Mouse (Mus musculus): ENCODE results near the gene Col6a3.

Col6a3 gene

GRCm38 (mm10) chr1:90723754-90724153 is 120.0 kb downstream of the Col6a3 start:
- no peak for DNase-seq (ENCODE audit: low read depth, low spot score)

DNA sequence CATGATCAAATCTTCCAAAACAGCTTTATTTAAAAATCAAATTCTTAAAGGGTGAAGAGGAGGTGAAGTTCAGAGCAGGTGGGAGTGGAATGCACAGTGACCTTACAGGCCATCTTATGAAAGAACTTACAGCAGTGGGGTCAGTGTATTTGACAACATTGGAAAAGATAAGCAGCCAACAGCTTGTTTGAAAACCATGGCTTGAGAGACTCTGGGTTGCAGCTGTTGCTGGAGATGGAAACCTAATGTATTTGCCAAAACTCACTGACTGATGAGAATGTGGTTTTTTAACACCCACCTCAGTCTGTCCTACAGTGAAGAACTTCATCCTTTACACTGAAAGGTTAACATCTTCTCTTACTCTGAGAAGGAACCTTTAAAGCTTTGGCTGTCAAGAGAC is 120.4 kb downstream of the Col6a3 start:
- DNase-seq (ENCODE audit: low read depth, low spot score) = no peak

GRCm38 (mm10) chr1:90722021-90722420 is 121.8 kb downstream of the Col6a3 start:
- no peak for DNase-seq (ENCODE audit: low read depth, low spot score)

GRCm38 (mm10) chr1:90720610-90721241 is 123.0 kb downstream of the Col6a3 start:
- no peak for DNase-seq (ENCODE audit: low read depth, low spot score)

DNA sequence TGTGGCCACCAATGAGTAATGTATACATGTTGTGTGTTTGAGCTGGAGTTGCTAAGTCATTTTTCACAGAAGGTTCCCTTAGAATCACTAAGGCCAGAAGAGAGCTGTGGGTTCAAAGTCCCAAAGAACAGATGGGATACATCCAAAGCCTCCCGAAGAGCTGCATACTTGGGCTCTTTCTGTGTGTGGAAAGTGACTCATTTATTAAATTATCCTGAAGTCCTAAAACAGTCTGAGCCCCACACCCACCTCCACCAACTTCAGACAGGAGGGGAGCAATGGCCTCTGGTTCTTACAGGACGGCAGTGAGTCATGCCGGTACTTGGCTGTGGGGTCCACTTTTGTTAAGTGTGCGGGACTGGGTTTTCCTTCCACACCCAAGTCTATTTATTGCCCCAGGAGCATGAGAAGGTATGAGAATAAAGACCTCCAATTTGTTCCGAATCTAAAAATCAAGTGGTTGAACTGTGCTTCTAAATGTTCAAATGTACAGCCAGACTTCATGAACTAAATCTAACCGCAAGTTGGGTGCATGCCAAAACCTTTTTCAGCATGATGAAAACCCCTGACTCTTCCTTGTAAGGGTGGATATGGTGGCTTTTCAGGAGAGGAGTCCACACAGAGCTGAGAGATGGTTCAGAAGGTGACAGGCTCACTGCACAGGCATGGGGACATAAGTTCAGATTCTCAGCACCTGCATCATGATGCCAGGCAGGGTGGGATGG is 124.8 kb downstream of the Col6a3 start:
- no peak for DNase-seq (ENCODE audit: low read depth, low spot score)

DNA sequence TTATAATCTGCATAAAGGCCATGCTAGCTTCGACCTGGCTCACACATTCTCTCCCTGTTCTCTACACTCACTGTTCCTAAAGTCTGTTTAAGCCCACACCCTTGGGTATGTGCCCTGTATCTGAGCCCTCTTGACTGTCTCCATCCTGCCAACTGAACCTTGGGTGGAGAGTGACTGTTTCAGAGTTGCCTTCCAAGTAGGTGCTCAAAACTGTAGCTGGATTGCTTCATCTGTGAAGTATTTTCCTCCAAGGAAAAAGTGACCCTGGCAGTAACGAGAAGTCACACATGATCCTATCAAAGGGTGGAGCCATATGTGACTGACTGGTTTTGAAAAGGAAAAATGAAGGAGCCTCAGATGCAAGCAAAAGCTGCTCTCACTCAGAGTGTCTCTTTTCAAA is 127.5 kb downstream of the Col6a3 start:
- no peak for DNase-seq (ENCODE audit: low read depth, low spot score)

Measured in retina, postnatal 7 days (tissue).